Mouse (Mus musculus) layer of hippocampus, adult 9-10 months (tissue): ENCODE measurements around the gene Zcchc2.

Experiments
- DNase-seq: peaks from one replicate; pipeline ENCODE4 v3.0.0; 2022; ENCODE audit warnings: low spot score

Zcchc2 gene

GRCm38 (mm10) chr1:106073166-106073565 is 83.0 kb downstream of the Zcchc2 start:
- DNase-seq: no peak

GRCm38 (mm10) chr1:106074141-106074540 is 83.9 kb downstream of the Zcchc2 start:
- no peak for DNase-seq

- DNase-seq: no peak
Measured at GRCm38 (mm10) chr1:106074656-106075055, 84.5 kb downstream of the Zcchc2 start.

- DNase-seq: no peak
Measured at GRCm38 (mm10) chr1:106076641-106077040, 86.4 kb downstream of the Zcchc2 start.

DNA sequence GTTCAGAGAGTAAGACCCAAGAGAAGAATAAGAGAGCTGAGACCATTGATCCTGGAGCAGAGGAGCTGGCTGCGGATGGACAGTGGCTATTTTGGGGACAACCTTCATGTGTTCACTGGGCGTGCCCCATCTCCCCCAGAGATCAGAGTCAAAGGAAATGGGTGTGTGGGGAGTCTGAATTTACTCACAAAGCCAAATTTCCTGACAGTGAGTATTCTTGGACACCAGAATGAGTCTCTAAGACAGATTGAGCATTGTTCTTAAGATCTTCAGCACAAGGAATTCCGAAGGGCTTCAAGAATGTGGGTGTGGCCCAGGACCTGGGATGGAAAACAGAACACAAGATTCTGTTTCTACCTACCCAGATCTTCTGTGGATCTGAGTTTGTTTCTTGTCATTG is 87.0 kb downstream of the Zcchc2 start:
- DNase-seq: no peak
